Mouse (Mus musculus): ENCODE measurements at regions not wholly inside any gene's neighbourhood (a gene's known extent, or its start where the extent isn't known, plus 50 kb on each side); places are given as distances from the start of the nearest gene placed in this dataset.
A peak's percentile ranks its signal among the peaks of the same experiment; 100 is the strongest.
"Not testable (repeated sequence)": the region's sequence is repeated elsewhere in the genome, so short reads cannot be mapped to it uniquely, and the experiment has no call there.

- H3ac ChIP-seq (ENCODE audit: control insufficient read depth, insufficient read length, low read depth); H3K36me3 ChIP-seq (ENCODE audit: control insufficient read depth, insufficient read depth); H3K27me3 ChIP-seq (ENCODE audit: control insufficient read depth, insufficient read depth, insufficient read length); H3K79me2 ChIP-seq (ENCODE audit: control insufficient read depth, insufficient read depth); H3K79me3 ChIP-seq (ENCODE audit: low read depth); H3K4me3 ChIP-seq (ENCODE audit: insufficient read depth, poor library complexity, severe bottlenecking): not testable (repeated sequence)
- peak; percentile 59 for TF ChIP-seq CEBPB (IDR thresholded peaks at IDR 0.05; ENCODE audit: low read depth)
These were observed 98.1 kb upstream of the Pwp1 start for GRCm38 (mm10) chr10:85731163-85731562.

GRCm38 (mm10) chr10:85731796-85732388 is 97.4 kb upstream of the Pwp1 start:
- H3K79me2 ChIP-seq (ENCODE audit: control insufficient read depth, insufficient read depth); H3K27me3 ChIP-seq (ENCODE audit: control insufficient read depth, insufficient read depth, insufficient read length); H3ac ChIP-seq (ENCODE audit: control insufficient read depth, insufficient read length, low read depth); H3K79me3 ChIP-seq (ENCODE audit: low read depth); H3K36me3 ChIP-seq (ENCODE audit: control insufficient read depth, insufficient read depth); H3K4me3 ChIP-seq (ENCODE audit: insufficient read depth, poor library complexity, severe bottlenecking): not testable (repeated sequence)

GRCm38 (mm10) chr10:85737796-85738195 is 91.5 kb upstream of the Pwp1 start:
- TF ChIP-seq USF1 (IDR thresholded peaks at IDR 0.05; ENCODE audit: low read depth): no peak
- no peak for TF ChIP-seq MYOD1 (IDR thresholded peaks at IDR 0.05; ENCODE audit: control insufficient read depth, insufficient read length, low read depth)
- no peak for TF ChIP-seq FOSL1 (IDR thresholded peaks at IDR 0.05; ENCODE audit: insufficient read depth, low read length, poor library complexity, severe bottlenecking)
- no peak for TF ChIP-seq CTCF (IDR thresholded peaks at IDR 0.05; ENCODE audit: control insufficient read depth, insufficient read depth, insufficient read length)
- TF ChIP-seq MYOG (IDR thresholded peaks at IDR 0.05; ENCODE audit: control insufficient read depth, extremely low read depth, insufficient read length): no peak
- TF ChIP-seq CEBPB (IDR thresholded peaks at IDR 0.05; ENCODE audit: low read depth): no peak
- TF ChIP-seq MAX (IDR thresholded peaks at IDR 0.05): no peak
- no peak overlapping the region for H3K4me3 ChIP-seq (ENCODE audit: insufficient read depth, poor library complexity, severe bottlenecking)
- H3K36me3 ChIP-seq (ENCODE audit: control insufficient read depth, insufficient read depth): no peaks in the 10 kb centered on the region
- H3K79me2 ChIP-seq (ENCODE audit: control insufficient read depth, insufficient read depth): no peaks in the 10 kb centered on the region
- H3ac ChIP-seq (ENCODE audit: control insufficient read depth, insufficient read length, low read depth): no peak overlapping the region
- no peaks in the 10 kb centered on the region for H3K27me3 ChIP-seq (ENCODE audit: control insufficient read depth, insufficient read depth, insufficient read length)
- no peaks in the 10 kb centered on the region for H3K79me3 ChIP-seq (ENCODE audit: low read depth)

GRCm38 (mm10) chr10:85739008-85739407 is 90.3 kb upstream of the Pwp1 start:
- TF ChIP-seq MAX (IDR thresholded peaks at IDR 0.05) (no peak), MYOG (IDR thresholded peaks at IDR 0.05; ENCODE audit: control insufficient read depth, extremely low read depth, insufficient read length) (no peak), CEBPB (IDR thresholded peaks at IDR 0.05; ENCODE audit: low read depth) (no peak), FOSL1 (IDR thresholded peaks at IDR 0.05; ENCODE audit: insufficient read depth, low read length, poor library complexity, severe bottlenecking) (no peak), USF1 (IDR thresholded peaks at IDR 0.05; ENCODE audit: low read depth) (no peak), MYOD1 (IDR thresholded peaks at IDR 0.05; ENCODE audit: control insufficient read depth, insufficient read length, low read depth) (no peak), CTCF (IDR thresholded peaks at IDR 0.05; ENCODE audit: control insufficient read depth, insufficient read depth, insufficient read length) (no peak)
- Histone ChIP-seq H3K27me3 (ENCODE audit: control insufficient read depth, insufficient read depth, insufficient read length) (no peaks in the 10 kb centered on the region), H3ac (ENCODE audit: control insufficient read depth, insufficient read length, low read depth) (no peak overlapping the region), H3K79me2 (ENCODE audit: control insufficient read depth, insufficient read depth) (no peaks in the 10 kb centered on the region), H3K79me3 (ENCODE audit: low read depth) (no peaks in the 10 kb centered on the region), H3K36me3 (ENCODE audit: control insufficient read depth, insufficient read depth) (no peaks in the 10 kb centered on the region), H3K4me3 (ENCODE audit: insufficient read depth, poor library complexity, severe bottlenecking) (no peak overlapping the region)

- not testable (repeated sequence) for H3K79me3 ChIP-seq (ENCODE audit: low read depth); H3K4me3 ChIP-seq (ENCODE audit: insufficient read depth, poor library complexity, severe bottlenecking); H3ac ChIP-seq (ENCODE audit: control insufficient read depth, insufficient read length, low read depth); H3K27me3 ChIP-seq (ENCODE audit: control insufficient read depth, insufficient read depth, insufficient read length); H3K79me2 ChIP-seq (ENCODE audit: control insufficient read depth, insufficient read depth); H3K36me3 ChIP-seq (ENCODE audit: control insufficient read depth, insufficient read depth)
- TF ChIP-seq FOSL1 (IDR thresholded peaks at IDR 0.05; ENCODE audit: insufficient read depth, low read length, poor library complexity, severe bottlenecking) (peak; percentile 88), CEBPB (IDR thresholded peaks at IDR 0.05; ENCODE audit: low read depth) (peak; percentile 96), MAX (IDR thresholded peaks at IDR 0.05) (peak; percentile 46), MYOD1 (IDR thresholded peaks at IDR 0.05; ENCODE audit: control insufficient read depth, insufficient read length, low read depth) (peak; percentile 21)
These were observed 89.7 kb upstream of the Pwp1 start for GRCm38 (mm10) chr10:85739565-85739964.

GRCm38 (mm10) chr10:85741972-85742371 is 87.3 kb upstream of the Pwp1 start:
- Histone ChIP-seq H3K27me3 (ENCODE audit: control insufficient read depth, insufficient read depth, insufficient read length) (no peaks in the 10 kb centered on the region), H3K79me3 (ENCODE audit: low read depth) (no peaks in the 10 kb centered on the region), H3K36me3 (ENCODE audit: control insufficient read depth, insufficient read depth) (no peaks in the 10 kb centered on the region), H3K4me3 (ENCODE audit: insufficient read depth, poor library complexity, severe bottlenecking) (no peak overlapping the region), H3ac (ENCODE audit: control insufficient read depth, insufficient read length, low read depth) (no peak overlapping the region), H3K79me2 (ENCODE audit: control insufficient read depth, insufficient read depth) (no peaks in the 10 kb centered on the region)
- no peak for TF ChIP-seq MYOG (IDR thresholded peaks at IDR 0.05; ENCODE audit: control insufficient read depth, extremely low read depth, insufficient read length)
- no peak for TF ChIP-seq CEBPB (IDR thresholded peaks at IDR 0.05; ENCODE audit: low read depth)
- TF ChIP-seq USF1 (IDR thresholded peaks at IDR 0.05; ENCODE audit: low read depth): no peak
- no peak for TF ChIP-seq FOSL1 (IDR thresholded peaks at IDR 0.05; ENCODE audit: insufficient read depth, low read length, poor library complexity, severe bottlenecking)
- TF ChIP-seq MYOD1 (IDR thresholded peaks at IDR 0.05; ENCODE audit: control insufficient read depth, insufficient read length, low read depth): no peak
- TF ChIP-seq MAX (IDR thresholded peaks at IDR 0.05): no peak
- TF ChIP-seq CTCF (IDR thresholded peaks at IDR 0.05; ENCODE audit: control insufficient read depth, insufficient read depth, insufficient read length): no peak

- not testable (repeated sequence) for H3K79me2 ChIP-seq (ENCODE audit: control insufficient read depth, insufficient read depth)
These were observed 83.9 kb upstream of the Pwp1 start for GRCm38 (mm10) chr10:85745390-85745789.

GRCm38 (mm10) chr10:85745818-85746217 is 83.5 kb upstream of the Pwp1 start:
- H3K79me2 ChIP-seq (ENCODE audit: control insufficient read depth, insufficient read depth); H3K36me3 ChIP-seq (ENCODE audit: control insufficient read depth, insufficient read depth); H3K27me3 ChIP-seq (ENCODE audit: control insufficient read depth, insufficient read depth, insufficient read length); H3K4me3 ChIP-seq (ENCODE audit: insufficient read depth, poor library complexity, severe bottlenecking); H3K79me3 ChIP-seq (ENCODE audit: low read depth); H3ac ChIP-seq (ENCODE audit: control insufficient read depth, insufficient read length, low read depth): not testable (repeated sequence)

More at GRCm38 (mm10) chr10:85745390-85745789, 83.9 kb upstream of the Pwp1 start:
- not testable (repeated sequence) for H3K79me3 ChIP-seq (ENCODE audit: low read depth); H3ac ChIP-seq (ENCODE audit: control insufficient read depth, insufficient read length, low read depth); H3K27me3 ChIP-seq (ENCODE audit: control insufficient read depth, insufficient read depth, insufficient read length); H3K4me3 ChIP-seq (ENCODE audit: insufficient read depth, poor library complexity, severe bottlenecking); H3K36me3 ChIP-seq (ENCODE audit: control insufficient read depth, insufficient read depth)

GRCm38 (mm10) chr10:85749549-85749948 is 79.7 kb upstream of the Pwp1 start:
- not testable (repeated sequence) for H3K27me3 ChIP-seq (ENCODE audit: control insufficient read depth, insufficient read depth, insufficient read length); H3K36me3 ChIP-seq (ENCODE audit: control insufficient read depth, insufficient read depth); H3K79me3 ChIP-seq (ENCODE audit: low read depth); H3K4me3 ChIP-seq (ENCODE audit: insufficient read depth, poor library complexity, severe bottlenecking); H3ac ChIP-seq (ENCODE audit: control insufficient read depth, insufficient read length, low read depth); H3K79me2 ChIP-seq (ENCODE audit: control insufficient read depth, insufficient read depth)

Data from C2C12 (cell line).